Mouse (Mus musculus) megakaryocyte progenitor cell, adult 5-6 weeks (primary cell): Measurements from ENCODE around the gene Aip. TPM values are rescaled to one million over a fixed set of nuclear protein-coding genes. Genes with fewer than 3 reads are reported as not detected.
"Not testable (repeated sequence)": the region's sequence is repeated elsewhere in the genome, so short reads cannot be mapped to it uniquely, and the experiment has no call there.

ENCODE experiments used
- ATAC-seq: replicated peaks from 2 replicates; pipeline ENCODE4 v1.8.0; 2016; ENCODE audit warnings: mild to moderate bottlenecking, moderate TSS enrichment, inconsistent platforms; ENCODE audit not compliant: poor library complexity
- total RNA-seq, 2 experiments: library from RNA; stranded (forward) in 1 of 2; stranded (reverse) in 1 of 2; fragments of 157-497, 149-512 nt in 1 of 2; fragments of 200-1000 nt in 1 of 2; gene quantifications; 2 replicates each; pipeline versions ENCODE4 v1.2.3 to v1.2.4; 2015 to 2017

Aip gene
- total RNA-seq, 2 experiments from 2014 or later, result 24.4 to 61.9 TPM

- peak; percentile 47 for ATAC-seq
Observed at GRCm38 (mm10) chr19:4068717-4069410, 56.8 kb downstream of the Aip start.

- not testable (repeated sequence) for ATAC-seq
Observed at GRCm38 (mm10) chr19:4068242-4068641, 57.4 kb downstream of the Aip start.

- no peak for ATAC-seq
Observed at GRCm38 (mm10) chr19:4066877-4067276, 58.8 kb downstream of the Aip start.

- no peak for ATAC-seq
Observed at GRCm38 (mm10) chr19:4066280-4066679, 59.4 kb downstream of the Aip start.

- not testable (repeated sequence) for ATAC-seq
Observed at GRCm38 (mm10) chr19:4064501-4064900, 61.2 kb downstream of the Aip start.

Other genes starting within 250 kb of the Aip start
Only the 30 nearest of the 33 such genes appear.
- gene Unc93b1, start 190.7 kb downstream of the Aip start, total RNA-seq (2015), result 95.9 and 111 TPM in 2 replicates
- gene Unc93b1, start 190.7 kb downstream of the Aip start, total RNA-seq (2017), result 175 and 202 TPM in 2 replicates
- gene Aldh3b3, start 167.2 kb downstream of the Aip start, total RNA-seq (2015), result 0.32 and 0.71 TPM in 2 replicates
- 0.04 and 0.27 TPM in 2 replicates for gene Aldh3b3, start 167.2 kb downstream of the Aip start, total RNA-seq (2017)
- not detected in 2 replicates for gene Aldh3b2, start 153.5 kb downstream of the Aip start, total RNA-seq (2015)
- 0.25 TPM in 1 of 2 replicates, not detected in the other for gene Aldh3b2, start 153.5 kb downstream of the Aip start, total RNA-seq (2017)
- 3.4 and 3.9 TPM in 2 replicates for gene Acy3, start 139.3 kb downstream of the Aip start, total RNA-seq (2015)
- gene Acy3, start 139.3 kb downstream of the Aip start, total RNA-seq (2017), result 1.2 and 1.6 TPM in 2 replicates
- gene Tbx10, start 133.1 kb downstream of the Aip start, total RNA-seq (2015), result not detected in 2 replicates
- not detected in 2 replicates for gene Tbx10, start 133.1 kb downstream of the Aip start, total RNA-seq (2017)
- 15.1 and 16.2 TPM in 2 replicates for gene Nudt8, start 125.3 kb downstream of the Aip start, total RNA-seq (2015)
- gene Nudt8, start 125.3 kb downstream of the Aip start, total RNA-seq (2017), result 10.4 and 14.4 TPM in 2 replicates
- gene Gm49405, start 125.2 kb downstream of the Aip start, total RNA-seq (2015), result 0.57 and 1.5 TPM in 2 replicates
- 1.5 and 1.9 TPM in 2 replicates for gene Gm49405, start 125.2 kb downstream of the Aip start, total RNA-seq (2017)
- gene Doc2g, start 122.5 kb downstream of the Aip start, total RNA-seq (2015), result 1.6 and 2.9 TPM in 2 replicates
- 1.3 and 2.9 TPM in 2 replicates for gene Doc2g, start 122.5 kb downstream of the Aip start, total RNA-seq (2017)
- 123 and 135 TPM in 2 replicates for gene Ndufv1, start 113.1 kb downstream of the Aip start, total RNA-seq (2015)
- gene Ndufv1, start 113.1 kb downstream of the Aip start, total RNA-seq (2017), result 223 and 254 TPM in 2 replicates
- gene Gstp1, start 87.9 kb downstream of the Aip start, total RNA-seq (2015), result 264 and 361 TPM in 2 replicates
- 79.8 and 88.4 TPM in 2 replicates for gene Gstp1, start 87.9 kb downstream of the Aip start, total RNA-seq (2017)
- not detected in 2 replicates for gene Gstp2, start 79.8 kb downstream of the Aip start, total RNA-seq (2015)
- gene Gstp2, start 79.8 kb downstream of the Aip start, total RNA-seq (2017), result not detected in 2 replicates
- gene Gstp3, start 66.3 kb downstream of the Aip start, total RNA-seq (2015), result 1.4 and 7.5 TPM in 2 replicates
- 2.2 TPM in 2 replicates for gene Gstp3, start 66.3 kb downstream of the Aip start, total RNA-seq (2017)
- not detected in 2 replicates for gene Cabp2, start 44.3 kb downstream of the Aip start, total RNA-seq (2015)
- gene Cabp2, start 44.3 kb downstream of the Aip start, total RNA-seq (2017), result not detected in 2 replicates
- gene Cdk2ap2, start 28.7 kb downstream of the Aip start, total RNA-seq (2015), result 112 and 126 TPM in 2 replicates
- gene Cdk2ap2, start 28.7 kb downstream of the Aip start, total RNA-seq (2017), result 24.2 and 44.8 TPM in 2 replicates
- gene Pitpnm1, start 25.9 kb downstream of the Aip start, total RNA-seq (2015), result 7.8 and 11.2 TPM in 2 replicates
- gene Pitpnm1, start 25.9 kb downstream of the Aip start, total RNA-seq (2017), result 6.8 and 17.2 TPM in 2 replicates
- gene Gpr152, start 13.9 kb upstream of the Aip start, total RNA-seq (2015), result not detected in 2 replicates
- gene Gpr152, start 13.9 kb upstream of the Aip start, total RNA-seq (2017), result 0.10 TPM in 1 of 2 replicates, not detected in the other
- not detected in 2 replicates for gene Cabp4, start 18.2 kb upstream of the Aip start, total RNA-seq (2015)
- not detected in 2 replicates for gene Cabp4, start 18.2 kb upstream of the Aip start, total RNA-seq (2017)
- gene Coro1b, start 22.8 kb upstream of the Aip start, total RNA-seq (2015), result 138 and 142 TPM in 2 replicates
- gene Coro1b, start 22.8 kb upstream of the Aip start, total RNA-seq (2017), result 66.4 and 83.5 TPM in 2 replicates
- gene Ptprcap, start 27.7 kb upstream of the Aip start, total RNA-seq (2015), result 96.4 and 114 TPM in 2 replicates
- 79.5 and 83.5 TPM in 2 replicates for gene Ptprcap, start 27.7 kb upstream of the Aip start, total RNA-seq (2017)
- 21.6 and 22.1 TPM in 2 replicates for gene Rps6kb2, start 37.5 kb upstream of the Aip start, total RNA-seq (2015)
- gene Rps6kb2, start 37.5 kb upstream of the Aip start, total RNA-seq (2017), result 23.1 and 30.2 TPM in 2 replicates
- gene Carns1, start 49.6 kb upstream of the Aip start, total RNA-seq (2015), result 2.2 and 2.4 TPM in 2 replicates
- gene Carns1, start 49.6 kb upstream of the Aip start, total RNA-seq (2017), result 1.0 and 2.1 TPM in 2 replicates
- gene Tbc1d10c, start 65.4 kb upstream of the Aip start, total RNA-seq (2015), result 39.3 and 46.6 TPM in 2 replicates
- 15.3 and 17.5 TPM in 2 replicates for gene Tbc1d10c, start 65.4 kb upstream of the Aip start, total RNA-seq (2017)
- 395 and 413 TPM in 2 replicates for gene Ppp1ca, start 66.2 kb upstream of the Aip start, total RNA-seq (2015)
- 482 and 538 TPM in 2 replicates for gene Ppp1ca, start 66.2 kb upstream of the Aip start, total RNA-seq (2017)
- gene Rad9a, start 75.8 kb upstream of the Aip start, total RNA-seq (2015), result 28.0 and 31.0 TPM in 2 replicates
- 16.1 and 19.7 TPM in 2 replicates for gene Rad9a, start 75.8 kb upstream of the Aip start, total RNA-seq (2017)
- 2.8 and 5.0 TPM in 2 replicates for gene Clcf1, start 88.4 kb upstream of the Aip start, total RNA-seq (2015)
- 1.3 and 3.0 TPM in 2 replicates for gene Clcf1, start 88.4 kb upstream of the Aip start, total RNA-seq (2017)
- not detected in 2 replicates for gene AC109138.7, start 88.5 kb upstream of the Aip start, total RNA-seq (2015)
- not detected in 2 replicates for gene AC109138.7, start 88.5 kb upstream of the Aip start, total RNA-seq (2017)
- 53.6 and 55.0 TPM in 2 replicates for gene Pold4, start 106.0 kb upstream of the Aip start, total RNA-seq (2015)
- 60.4 and 67.8 TPM in 2 replicates for gene Pold4, start 106.0 kb upstream of the Aip start, total RNA-seq (2017)
- gene Ssh3, start 143.3 kb upstream of the Aip start, total RNA-seq (2015), result 6.2 and 7.5 TPM in 2 replicates
- gene Ssh3, start 143.3 kb upstream of the Aip start, total RNA-seq (2017), result 8.1 and 9.7 TPM in 2 replicates
- gene Ankrd13d, start 157.3 kb upstream of the Aip start, total RNA-seq (2015), result 1.7 and 3.8 TPM in 2 replicates
- gene Ankrd13d, start 157.3 kb upstream of the Aip start, total RNA-seq (2017), result 1.9 and 5.7 TPM in 2 replicates
- 149 and 172 TPM in 2 replicates for gene Grk2, start 180.4 kb upstream of the Aip start, total RNA-seq (2015)
- gene Grk2, start 180.4 kb upstream of the Aip start, total RNA-seq (2017), result 207 and 336 TPM in 2 replicates